Mouse (Mus musculus): ENCODE data around the gene Suds3.

DNA sequence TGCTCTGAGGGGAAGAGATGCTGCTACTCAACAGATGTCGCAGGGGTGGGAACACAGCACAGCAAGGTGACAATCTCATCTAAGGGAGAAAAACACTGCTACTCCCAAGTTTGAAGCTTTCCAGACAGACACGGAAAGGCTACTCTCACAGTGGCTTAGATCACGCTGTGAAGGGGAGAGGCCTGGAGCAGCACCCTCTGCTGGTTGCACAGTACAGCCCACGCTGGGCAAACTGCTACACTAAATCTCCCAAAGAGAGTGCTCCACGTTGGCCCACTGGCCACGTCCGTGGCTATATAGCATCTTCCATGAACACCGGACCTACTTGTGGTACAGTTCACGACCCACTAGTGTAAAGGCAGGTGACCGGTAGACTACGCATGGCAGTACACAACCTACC is 16.2 kb downstream of the Suds3 start:
- TF ChIP-seq CTCF (conservative IDR thresholded peaks at IDR 0.05; ENCODE audit: low read length) (peak; percentile 45), POU5F1 (IDR thresholded peaks at IDR 0.05; ENCODE audit: borderline replicate concordance, low read length) (no peak)

All from E14TG2a.4 (cell line).